Mouse (Mus musculus): Measurements from ENCODE around the gene Vps37b.

The Vps37b gene

GRCm38 (mm10) chr5:123981250-123981554 is 50.9 kb downstream of the Vps37b start:
- in situ Hi-C loops (cut with MboI, MseI) = no loop called here

- in situ Hi-C loops (cut with MboI, MseI) = no loop called here
Measured at GRCm38 (mm10) chr5:123980521-123981249, 51.4 kb downstream of the Vps37b start.

GRCm38 (mm10) chr5:123979980-123980369 is 52.1 kb downstream of the Vps37b start:
- in situ Hi-C loops (cut with MboI, MseI) = no loop called here

GRCm38 (mm10) chr5:123979221-123979979 is 52.7 kb downstream of the Vps37b start:
- in situ Hi-C loops (cut with MboI, MseI) = no loop called here

GRCm38 (mm10) chr5:123978131-123978530 is 53.9 kb downstream of the Vps37b start:
- in situ Hi-C loops (cut with MboI, MseI) = no loop called here

- in situ Hi-C loops (cut with MboI, MseI) = no loop called here
Measured at GRCm38 (mm10) chr5:123977231-123977630, 54.8 kb downstream of the Vps37b start.

GRCm38 (mm10) chr5:123975668-123976180 is 56.3 kb downstream of the Vps37b start:
- in situ Hi-C loops (cut with MboI, MseI) = no loop called here

- in situ Hi-C loops (cut with MboI, MseI) = loop anchor here (25.0 kb wide), 1 partner anchor 763 kb away; the partner anchor contains the start of gene Dnah10
Measured at GRCm38 (mm10) chr5:123974616-123975111, 57.4 kb downstream of the Vps37b start.

- in situ Hi-C loops (cut with MboI, MseI) = loop anchor here (25.0 kb wide), 1 partner anchor 763 kb away; the partner anchor contains the start of gene Dnah10
Measured at GRCm38 (mm10) chr5:123974179-123974485, 57.9 kb downstream of the Vps37b start.

- in situ Hi-C loops (cut with MboI, MseI) = loop anchor here (25.0 kb wide), 1 partner anchor 764 kb away; the partner anchor contains the start of gene Dnah10
Measured at GRCm38 (mm10) chr5:123973299-123974178, 58.5 kb downstream of the Vps37b start, which contains the start of gene Hip1r. Gene Hip1r, plus strand, starts transcription at chr5:123973628.

- in situ Hi-C loops (cut with MboI, MseI) = loop anchor here (25.0 kb wide), 1 partner anchor 765 kb away; the partner anchor contains the start of gene Dnah10
Measured at GRCm38 (mm10) chr5:123972453-123972852, 59.6 kb downstream of the Vps37b start.

GRCm38 (mm10) chr5:123970576-123970975 is 61.5 kb downstream of the Vps37b start:
- in situ Hi-C loops (cut with MboI, MseI) = loop anchor here (25.0 kb wide), 1 partner anchor 767 kb away; the partner anchor contains the start of gene Dnah10

GRCm38 (mm10) chr5:123969216-123969615 is 62.9 kb downstream of the Vps37b start:
- in situ Hi-C loops (cut with MboI, MseI) = loop anchor here (25.0 kb wide), 1 partner anchor 768 kb away; the partner anchor contains the start of gene Dnah10

- in situ Hi-C loops (cut with MboI, MseI) = loop anchor here (25.0 kb wide), 1 partner anchor 769 kb away; the partner anchor contains the start of gene Dnah10
Measured at GRCm38 (mm10) chr5:123968468-123968867, 63.6 kb downstream of the Vps37b start.

GRCm38 (mm10) chr5:123966759-123967158 is 65.3 kb downstream of the Vps37b start:
- in situ Hi-C loops (cut with MboI, MseI) = loop anchor here (25.0 kb wide), 1 partner anchor 771 kb away; the partner anchor contains the start of gene Dnah10

GRCm38 (mm10) chr5:123964208-123964607 is 67.9 kb downstream of the Vps37b start:
- in situ Hi-C loops (cut with MboI, MseI) = loop anchor here (25.0 kb wide), 1 partner anchor 773 kb away; the partner anchor contains the start of gene Dnah10

- in situ Hi-C loops (cut with MboI, MseI) = loop anchor here (25.0 kb wide), 1 partner anchor 776 kb away; the partner anchor contains the start of gene Dnah10
Measured at GRCm38 (mm10) chr5:123961046-123961445, 71.0 kb downstream of the Vps37b start.

- in situ Hi-C loops (cut with MboI, MseI) = loop anchor here (25.0 kb wide), 1 partner anchor 777 kb away; the partner anchor contains the start of gene Dnah10
Measured at GRCm38 (mm10) chr5:123960129-123960528, 71.9 kb downstream of the Vps37b start.

GRCm38 (mm10) chr5:123959018-123959417 is 73.1 kb downstream of the Vps37b start:
- in situ Hi-C loops (cut with MboI, MseI) = loop anchor here (10.0 to 25.0 kb wide), 2 partner anchors 778 to 1386 kb away; partner anchors contain the start of genes Dnah10 and Scarb1

GRCm38 (mm10) chr5:123957213-123957612 is 74.9 kb downstream of the Vps37b start:
- in situ Hi-C loops (cut with MboI, MseI) = loop anchor here (10.0 to 25.0 kb wide), 2 partner anchors 780 to 1388 kb away; partner anchors contain the start of genes Dnah10 and Scarb1

All from regulatory T cell (primary cell).